Mouse (Mus musculus): ENCODE measurements at regions not wholly inside any gene's neighbourhood (a gene's known extent, or its start where the extent isn't known, plus 50 kb on each side); places are given as distances from the start of the nearest gene placed in this dataset.

- TF ChIP-seq CTCF (IDR thresholded peaks at IDR 0.05): no peak
- no peak for TF ChIP-seq EP300 (IDR thresholded peaks at IDR 0.05)
Observed at GRCm38 (mm10) chr4:81550816-81551215, 108.2 kb upstream of the Mpdz start.

Data from lung, postnatal 0 days (tissue).